Mouse (Mus musculus) hindbrain, postnatal 0 days (tissue): Measurements from ENCODE around the gene Slc9a9. TPM values are rescaled to one million over a fixed set of nuclear protein-coding genes. Genes with fewer than 3 reads are reported as not detected.

Experiments
- ATAC-seq: fragments of 200-750 bp; cut with Nextera tagmentation; 2 replicates; pipeline ENCODE4 v1.8.0; 2017; ENCODE audit warnings: mild to moderate bottlenecking, moderate TSS enrichment, moderate library complexity
- DNase-seq: peaks from one replicate; pipeline ENCODE4 v3.0.0-alpha.2; 2015; ENCODE audit warnings: low spot score
- H3K27ac ChIP-seq: fragments of 300-500 bp; sonication (generic); 2 replicates; pipeline ENCODE4 v1.5.1; 2014; ENCODE audit warnings: mild to moderate bottlenecking
- H3K27me3 ChIP-seq: fragments of 300-500 bp; sonication (generic); 2 replicates; pipeline ENCODE4 v1.6.1; 2014; ENCODE audit warnings: low read length, mixed read lengths; ENCODE audit not compliant: insufficient read depth
- H3K36me3 ChIP-seq: fragments of 300-500 bp; sonication (generic); 2 replicates; pipeline ENCODE4 v1.6.1; 2014; ENCODE audit warnings: low read length, mixed read lengths; ENCODE audit not compliant: insufficient read depth
- H3K4me1 ChIP-seq: fragments of 300-500 bp; sonication (generic); 2 replicates; pipeline ENCODE4 v1.6.1; 2014; ENCODE audit warnings: antibody characterized with exemption, low read length, mixed read lengths; ENCODE audit not compliant: insufficient read depth
- H3K4me2 ChIP-seq: fragments of 300-500 bp; sonication (generic); 2 replicates; pipeline ENCODE4 v1.6.1; 2014; ENCODE audit warnings: low read depth, mild to moderate bottlenecking, low read length, moderate library complexity, mixed read lengths
- H3K4me3 ChIP-seq: fragments of 300-500 bp; sonication (generic); 2 replicates; pipeline ENCODE4 v1.5.1; 2014; ENCODE audit warnings: low read length
- H3K9ac ChIP-seq: fragments of 300-500 bp; sonication (generic); replicated peaks from 2 replicates; pipeline ENCODE4 v1.6.1; 2014; ENCODE audit warnings: mild to moderate bottlenecking, low read length, moderate library complexity, mixed read lengths
- H3K9me3 ChIP-seq: fragments of 300-500 bp; sonication (generic); 2 replicates; pipeline ENCODE4 v1.6.1; 2016; ENCODE audit warnings: low read length, mixed read lengths
- CTCF ChIP-seq: IDR thresholded peaks from 2 replicates; pipeline ENCODE4 v1.5.1; 2016; ENCODE audit warnings: antibody characterized with exemption, control low read depth, low read depth
- WGBS: fragments of 180-500 bp; shearing (Covaris S2); extraction: QIAGEN DNeasy Blood & Tissue Kit; methylation state at CpG from one replicate; pipeline ENCODE4 v1.1.7; 2014; 5-methylcytosine and 5-hydroxymethylcytosine counted together
- polyA plus RNA-seq: library from polyadenylated mRNA; unstranded; fragments of >200 nt; fragmentation: Nextera tagmentation; extraction: Ambion mirVana; gene quantifications from 2 replicates; pipeline ENCODE4 v1.2.1, GENCODE M21; 2015
- total RNA-seq: library from RNA; depleted of rRNA; stranded (reverse); fragments of >200 nt; gene quantifications from 2 replicates; pipeline ENCODE4 v1.2.3, GENCODE M21; 2014

Gene Slc9a9
- total and polyA plus RNA-seq, 2 experiments from 2014 or later: 5.8 to 6.6 TPM

DNA sequence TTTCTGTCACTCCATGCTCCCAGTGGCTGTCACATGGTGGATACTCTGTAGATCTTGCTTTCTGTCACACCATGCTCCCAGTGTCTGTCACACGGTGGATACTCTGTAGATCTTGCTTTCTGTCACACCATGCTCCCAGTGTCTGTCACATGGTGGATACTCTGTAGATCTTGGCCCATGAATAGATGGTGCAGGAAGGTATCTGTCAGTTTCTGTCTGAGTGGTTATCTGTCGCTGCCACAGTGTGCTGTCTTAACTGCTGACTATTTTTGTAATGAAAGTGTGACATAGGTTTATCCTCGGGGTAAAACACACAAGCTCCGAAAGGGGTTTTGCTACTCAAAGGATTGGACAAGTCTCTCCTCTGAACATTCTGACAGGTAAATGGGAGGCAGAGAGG, 24.5 kb downstream of the Slc9a9 start:
- no peaks in the 10 kb centered on the region for H3K36me3 ChIP-seq
- ATAC-seq (no peak), DNase-seq (no peak)
- H3K27me3 ChIP-seq: no peaks in the 10 kb centered on the region
- H3K4me2 ChIP-seq: no peak overlapping the region
- TF ChIP-seq CTCF: no peak
- H3K9ac ChIP-seq: no peak overlapping the region
- WGBS: 91% methylated on average over 4 of the region's 4 CpGs
- no peaks in the 10 kb centered on the region for H3K4me1 ChIP-seq
- no peak overlapping the region for H3K27ac ChIP-seq
- H3K4me3 ChIP-seq: no peak overlapping the region
- no peaks in the 10 kb centered on the region for H3K9me3 ChIP-seq

DNA sequence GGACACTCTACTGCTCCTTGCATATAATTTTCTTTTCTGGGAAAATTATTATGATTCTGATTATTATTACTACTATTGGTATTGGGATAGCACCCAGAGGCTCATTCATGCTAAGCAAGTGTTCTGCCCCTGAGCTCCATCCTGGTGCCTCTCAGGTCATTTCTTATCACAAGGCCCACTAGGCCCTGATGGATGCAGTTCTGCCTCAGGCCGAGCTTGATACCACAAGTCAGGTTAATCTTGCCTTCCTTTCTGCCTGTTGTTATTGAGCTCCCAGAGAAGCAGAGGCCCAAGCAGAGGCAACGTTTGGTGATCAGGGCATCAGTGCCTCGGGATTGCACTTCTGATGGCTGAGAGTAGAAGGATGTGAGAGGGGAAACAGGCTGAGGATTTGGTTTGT, 25.3 kb downstream of the Slc9a9 start:
- no peak for DNase-seq
- Histone ChIP-seq H3K4me3 (no peak overlapping the region), H3K36me3 (no peaks in the 10 kb centered on the region), H3K27me3 (no peaks in the 10 kb centered on the region), H3K9me3 (no peaks in the 10 kb centered on the region), H3K4me2 (no peak overlapping the region), H3K4me1 (no peaks in the 10 kb centered on the region), H3K9ac (no peak overlapping the region), H3K27ac (no peak overlapping the region)
- no peak for ATAC-seq
- WGBS: 81% methylated on average over 3 of the region's 3 CpGs
- no peak for TF ChIP-seq CTCF

DNA sequence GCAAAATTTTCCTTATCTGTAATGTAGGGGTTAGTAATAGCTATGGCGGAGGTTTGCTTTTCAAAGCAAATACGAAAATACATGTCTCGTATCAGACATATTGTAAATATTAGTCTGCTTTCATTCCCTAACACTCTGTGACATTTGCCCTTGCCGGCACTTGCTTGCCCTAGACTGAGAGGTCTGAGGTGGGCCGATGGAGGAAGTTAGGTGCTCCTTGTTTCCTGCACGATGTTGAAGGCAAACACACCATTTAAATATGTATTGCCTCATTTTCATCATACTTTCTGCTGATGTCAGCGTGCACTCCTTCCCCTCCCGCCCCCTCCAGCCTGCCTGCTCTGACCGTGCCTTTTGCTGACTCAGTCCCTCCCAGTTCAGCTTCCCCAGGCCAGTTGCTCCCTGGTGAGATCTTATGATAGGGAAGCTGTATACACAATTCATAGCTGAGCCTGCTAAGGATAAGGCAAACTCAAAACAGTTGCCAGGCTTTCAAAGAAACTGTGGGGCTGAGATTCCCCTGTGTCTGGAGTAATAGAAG, 26.9 kb downstream of the Slc9a9 start:
- 77% methylated on average over 9 of the region's 9 CpGs for WGBS
- DNase-seq: no peak

DNA sequence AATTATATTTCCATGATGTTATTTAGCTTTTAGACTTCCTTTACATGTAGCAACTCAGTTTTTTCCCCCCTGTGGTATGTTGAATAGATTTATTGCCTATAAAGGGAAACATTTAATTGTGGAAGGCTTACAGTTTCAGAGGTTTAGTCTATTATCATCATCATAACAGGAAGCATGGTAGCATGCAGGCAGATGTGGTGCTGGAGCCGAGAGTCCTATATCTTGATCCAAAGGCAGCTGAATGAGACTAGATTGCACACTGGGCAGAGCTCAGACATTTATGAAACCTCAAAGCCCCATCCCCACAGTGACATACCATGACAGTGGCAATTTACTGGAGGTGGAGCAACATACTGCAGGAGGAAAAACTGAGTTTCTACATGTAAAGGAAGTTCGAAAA, 28.5 kb downstream of the Slc9a9 start:
- Histone ChIP-seq H3K9ac (no peak overlapping the region), H3K4me3 (no peak overlapping the region), H3K4me2 (no peak overlapping the region), H3K27ac (no peak overlapping the region), H3K9me3 (no peaks in the 10 kb centered on the region), H3K4me1 (no peaks in the 10 kb centered on the region), H3K27me3 (no peaks in the 10 kb centered on the region), H3K36me3 (no peaks in the 10 kb centered on the region)
- DNase-seq (no peak), ATAC-seq (no peak)
- 83% methylated on average over 2 of the region's 2 CpGs for WGBS
- TF ChIP-seq CTCF: no peak

More for the DNA sequence above, 26.9 kb downstream of the Slc9a9 start:
- Histone ChIP-seq H3K4me3 (no peak overlapping the region), H3K36me3 (no peaks in the 10 kb centered on the region), H3K27me3 (no peaks in the 10 kb centered on the region), H3K9ac (no peak overlapping the region), H3K4me2 (no peak overlapping the region), H3K9me3 (no peaks in the 10 kb centered on the region), H3K27ac (no peak overlapping the region), H3K4me1 (no peaks in the 10 kb centered on the region)
- ATAC-seq: no peak
- TF ChIP-seq CTCF: no peak

DNA sequence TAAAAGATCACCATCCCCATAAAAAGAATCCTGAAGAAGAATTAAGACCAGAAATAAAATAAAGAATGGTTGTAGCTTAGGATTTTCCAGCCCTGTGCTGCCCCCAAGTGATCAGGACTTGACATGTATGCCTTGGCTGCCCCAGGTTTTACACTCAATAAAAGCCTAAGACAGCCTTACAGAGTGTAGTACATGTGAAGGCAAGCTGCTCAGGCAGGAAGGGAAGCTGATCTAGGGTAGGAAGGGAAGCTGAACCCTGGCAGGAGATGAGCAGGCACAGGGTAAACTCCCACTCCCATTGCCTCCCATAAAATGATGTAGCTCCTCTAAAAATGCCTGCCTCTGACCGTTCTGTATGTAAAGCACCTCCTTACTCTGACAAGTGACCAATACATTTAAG, 30.8 kb downstream of the Slc9a9 start:
- DNase-seq (peak; percentile 77), ATAC-seq (peak; percentile 60; the same call in 1 of the 2 replicates)
- no peaks in the 10 kb centered on the region for H3K36me3 ChIP-seq
- no peaks in the 10 kb centered on the region for H3K9me3 ChIP-seq
- H3K4me2 ChIP-seq: no peak overlapping the region
- no peak overlapping the region for H3K27ac ChIP-seq
- 69% methylated on average over 1 of the region's 1 CpGs for WGBS
- 0 out of 2 replicates have a peak, but pooled peaks cover 2% of the 10 kb centered on the region for H3K4me1 ChIP-seq
- no peak overlapping the region for H3K4me3 ChIP-seq
- TF ChIP-seq CTCF: peak; percentile 72
- no peaks in the 10 kb centered on the region for H3K27me3 ChIP-seq
- no peak overlapping the region for H3K9ac ChIP-seq

DNA sequence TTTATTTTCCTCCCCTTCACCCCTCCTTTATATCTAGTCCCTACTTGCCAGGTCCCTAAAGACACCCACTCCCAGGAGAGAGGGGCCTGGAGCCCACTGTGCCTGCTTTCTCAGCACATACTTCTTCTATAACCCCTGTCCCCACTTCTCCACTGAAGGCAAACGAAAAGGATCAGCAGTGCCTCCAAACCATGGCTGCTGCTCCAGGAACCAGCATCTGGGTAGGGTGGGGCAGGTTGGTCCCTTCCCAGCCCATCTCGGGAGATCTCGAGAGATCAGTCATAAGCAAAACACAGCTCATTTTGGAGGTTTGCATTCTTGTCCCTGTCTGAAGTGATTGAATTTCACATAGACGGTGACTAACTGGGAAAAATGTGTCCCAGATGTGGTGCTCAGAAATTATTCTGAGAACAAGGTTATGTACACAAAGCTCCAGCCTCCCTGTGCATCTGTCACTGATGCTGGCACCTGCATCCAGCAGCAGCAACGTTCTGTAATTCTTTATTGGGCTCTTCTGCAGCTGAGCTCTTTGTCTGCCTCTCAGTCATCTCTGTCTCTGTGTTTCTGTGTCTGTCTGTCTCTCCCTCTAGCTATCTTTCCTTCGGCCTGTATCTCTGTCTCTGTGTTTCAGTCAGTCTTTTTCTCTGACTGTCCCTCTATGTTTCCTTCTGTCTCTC, 31.6 kb downstream of the Slc9a9 start:
- Histone ChIP-seq H3K4me2 (no peak overlapping the region), H3K9me3 (no peaks in the 10 kb centered on the region), H3K27ac (no peak overlapping the region), H3K9ac (no peak overlapping the region), H3K36me3 (no peaks in the 10 kb centered on the region), H3K4me1 (0 out of 2 replicates have a peak, but pooled peaks cover 4% of the 10 kb centered on the region), H3K4me3 (no peak overlapping the region), H3K27me3 (no peaks in the 10 kb centered on the region)
- DNase-seq: no peak
- TF ChIP-seq CTCF: no peak
- WGBS: 63% methylated on average over 6 of the region's 6 CpGs
- ATAC-seq: no peak

DNA sequence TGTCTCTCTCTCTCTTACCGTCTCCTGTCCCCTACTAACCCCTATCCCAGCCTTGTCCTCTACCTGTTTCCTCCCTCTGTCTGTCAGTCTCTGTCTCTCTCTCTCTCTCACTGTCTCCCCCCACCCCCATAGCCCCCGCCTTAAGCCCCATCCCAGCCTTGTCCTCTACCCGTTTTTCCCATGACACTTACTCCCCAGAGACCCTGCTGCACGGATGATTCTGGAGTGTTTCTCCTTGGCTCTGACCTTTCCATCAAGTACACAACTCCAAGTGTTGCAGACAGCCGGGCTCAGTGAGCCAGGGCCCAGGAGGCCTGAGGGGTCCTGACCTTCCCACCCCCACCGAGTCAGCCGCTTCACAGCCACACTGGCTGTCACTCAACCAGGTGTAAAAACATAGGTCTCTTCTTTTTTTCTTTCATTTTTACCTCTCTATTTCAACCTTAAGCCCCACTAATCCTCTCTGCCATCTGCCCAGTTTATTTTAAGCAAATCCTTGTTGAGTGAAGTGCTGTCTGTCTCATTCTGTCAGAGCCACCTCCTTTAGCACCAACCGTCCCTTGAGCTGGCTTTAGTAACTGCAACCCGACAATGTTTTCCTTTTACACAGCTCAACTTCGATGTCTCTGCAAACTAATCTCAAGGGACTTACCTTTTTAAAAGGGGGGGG, 32.4 kb downstream of the Slc9a9 start:
- no peak overlapping the region for H3K9ac ChIP-seq
- H3K27ac ChIP-seq: no peak overlapping the region
- H3K4me1 ChIP-seq: 0 out of 2 replicates have a peak, but pooled peaks cover 4% of the 10 kb centered on the region
- H3K36me3 ChIP-seq: no peaks in the 10 kb centered on the region
- TF ChIP-seq CTCF: no peak
- WGBS: 49% methylated on average over 10 of the region's 10 CpGs
- no peaks in the 10 kb centered on the region for H3K27me3 ChIP-seq
- no peak overlapping the region for H3K4me2 ChIP-seq
- no peaks in the 10 kb centered on the region for H3K9me3 ChIP-seq
- DNase-seq: no peak
- 0 out of 2 replicates have a peak, but pooled peaks have one; percentile 38 for ATAC-seq
- H3K4me3 ChIP-seq: no peak overlapping the region
